Mouse (Mus musculus): Measurements from ENCODE around the gene Arpp21.

The Arpp21 gene

DNA sequence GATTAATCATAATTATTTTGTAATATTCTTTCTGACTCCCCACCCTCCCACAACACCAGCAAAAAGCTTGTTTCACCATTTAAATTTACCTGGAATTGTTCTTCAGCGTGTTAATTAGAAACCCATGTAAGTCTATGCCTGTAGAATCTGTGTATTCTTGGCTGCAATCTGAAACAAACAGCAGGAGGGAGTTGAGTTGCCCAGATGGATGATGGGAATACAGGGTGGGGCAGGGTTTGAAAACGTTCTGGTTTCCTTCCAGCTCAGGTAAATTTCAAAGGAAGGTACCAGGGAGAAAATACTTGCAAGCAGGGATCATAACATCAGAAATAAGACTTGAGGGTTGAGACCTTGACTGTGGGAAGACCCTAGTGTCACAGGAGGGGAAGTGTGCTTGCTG is 58.2 kb downstream of the Arpp21 start:
- no peak for DNase-seq

DNA sequence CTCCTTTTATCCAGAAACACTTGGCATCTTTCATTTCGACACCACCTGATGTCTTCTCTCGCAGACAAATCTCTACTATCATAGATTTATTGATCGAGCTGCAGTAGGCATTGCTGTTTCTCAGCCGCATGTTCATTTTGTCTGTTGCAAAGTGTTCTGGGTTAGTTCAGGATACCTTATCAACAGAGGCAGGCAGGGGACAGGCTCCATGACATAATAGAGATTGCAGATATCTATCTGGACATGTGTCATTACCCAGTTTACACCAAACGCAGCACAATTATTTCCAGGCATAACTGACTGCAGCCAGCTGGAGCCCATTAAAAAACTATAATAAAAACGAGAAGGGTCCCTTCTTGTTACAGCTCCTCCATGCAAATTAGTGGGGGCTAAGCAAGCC is 59.4 kb downstream of the Arpp21 start:
- no peak for DNase-seq

DNA sequence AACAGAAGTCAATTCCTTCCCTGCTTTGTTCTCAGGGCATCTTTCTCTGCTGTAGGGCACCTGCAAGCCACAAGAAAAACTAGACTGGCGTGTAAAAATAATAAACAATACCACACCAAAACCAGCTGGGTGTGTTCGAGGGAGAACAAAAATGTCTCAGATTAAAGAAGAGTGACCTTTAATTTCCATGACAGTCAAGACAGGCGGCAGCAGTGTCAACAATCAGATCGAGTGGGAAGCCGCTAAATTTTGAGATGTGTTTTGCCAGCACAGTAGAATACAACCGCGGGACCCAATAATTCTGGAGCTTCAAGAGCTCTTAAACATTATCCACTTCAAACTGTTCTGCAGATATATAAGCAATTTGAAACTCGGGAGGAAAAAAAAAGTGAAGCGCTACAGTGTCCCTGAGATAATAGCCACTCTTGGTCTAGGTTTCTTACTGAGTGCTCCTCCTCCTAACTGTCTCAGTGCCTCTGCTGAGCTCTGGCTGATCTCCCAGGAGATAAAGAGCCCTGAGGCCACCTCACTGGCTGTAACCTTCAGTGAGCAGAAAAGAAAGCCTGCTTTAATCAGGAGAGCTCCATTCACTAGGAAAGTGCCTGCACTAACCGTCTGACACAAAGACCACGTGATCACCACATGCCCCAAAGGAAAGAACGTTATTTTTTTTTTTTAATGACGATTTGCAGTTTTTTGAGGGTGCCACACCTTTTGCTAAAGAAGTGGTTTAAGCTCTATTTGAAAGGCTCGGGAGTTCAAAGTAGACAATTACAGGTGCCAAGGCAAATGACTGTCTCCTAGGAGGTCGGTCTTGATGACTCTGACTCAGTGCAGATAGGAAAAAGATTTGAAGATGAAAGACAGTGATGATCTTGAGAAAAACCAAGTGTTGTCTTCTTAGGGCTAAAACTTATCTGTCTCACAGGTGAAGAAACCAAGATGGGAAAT is 61.1 kb downstream of the Arpp21 start:
- DNase-seq = no peak

DNA sequence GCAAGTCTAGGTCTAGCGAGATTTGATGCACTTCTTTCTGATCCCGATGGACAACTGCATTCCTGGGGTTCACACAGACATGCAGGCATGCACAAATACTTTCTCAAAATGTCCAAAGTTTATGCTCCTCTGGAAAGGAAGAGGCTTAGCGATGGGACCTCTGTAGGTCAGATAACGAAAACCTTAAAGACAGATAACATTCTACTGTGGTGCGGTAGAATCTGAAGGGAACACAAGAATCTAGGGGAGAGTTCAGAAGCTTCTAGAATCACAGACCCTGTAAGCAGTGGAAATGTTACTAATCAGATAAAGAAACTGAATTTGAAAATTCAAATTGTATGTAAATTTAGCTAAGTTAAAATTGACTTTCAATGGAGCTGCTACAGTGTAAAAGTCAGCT is 62.0 kb downstream of the Arpp21 start:
- DNase-seq = no peak

DNA sequence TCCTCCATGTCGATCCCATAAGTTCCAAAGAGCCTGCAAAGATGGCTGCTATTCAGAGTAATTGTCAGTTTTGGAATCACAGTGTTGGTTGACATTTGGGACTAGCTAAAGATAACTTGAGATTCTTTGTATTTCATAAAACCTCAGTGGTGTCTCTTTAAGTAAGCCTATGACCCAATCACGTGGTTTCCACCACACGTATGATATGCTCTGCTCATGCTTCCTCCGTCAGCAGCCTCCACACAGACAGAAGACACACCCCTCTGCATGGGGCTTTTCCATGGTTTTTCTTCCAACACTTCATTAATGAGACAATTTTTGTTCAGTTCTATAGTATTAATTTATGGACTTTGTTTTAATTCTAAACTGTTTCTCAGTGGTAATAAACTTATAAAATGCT is 71.1 kb downstream of the Arpp21 start:
- DNase-seq = no peak

DNA sequence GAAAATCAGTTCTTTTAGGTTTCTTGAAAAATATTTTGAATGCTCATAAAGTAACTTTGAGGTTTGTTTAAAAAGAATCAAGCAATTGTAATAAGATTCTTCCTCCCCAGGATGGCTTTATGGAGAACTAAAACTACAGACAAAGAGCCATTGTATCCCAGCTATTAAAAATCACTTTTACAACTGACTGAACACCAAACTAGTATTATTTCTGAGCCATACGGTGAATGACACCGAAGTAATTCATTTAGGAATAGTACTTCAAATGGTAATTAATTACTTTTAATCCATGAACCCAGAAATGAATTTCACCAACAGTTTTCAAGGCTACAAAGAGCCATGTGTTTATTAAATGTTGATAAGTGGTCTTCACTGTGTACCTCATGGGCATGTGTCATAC is 74.8 kb downstream of the Arpp21 start:
- no peak for DNase-seq

DNA sequence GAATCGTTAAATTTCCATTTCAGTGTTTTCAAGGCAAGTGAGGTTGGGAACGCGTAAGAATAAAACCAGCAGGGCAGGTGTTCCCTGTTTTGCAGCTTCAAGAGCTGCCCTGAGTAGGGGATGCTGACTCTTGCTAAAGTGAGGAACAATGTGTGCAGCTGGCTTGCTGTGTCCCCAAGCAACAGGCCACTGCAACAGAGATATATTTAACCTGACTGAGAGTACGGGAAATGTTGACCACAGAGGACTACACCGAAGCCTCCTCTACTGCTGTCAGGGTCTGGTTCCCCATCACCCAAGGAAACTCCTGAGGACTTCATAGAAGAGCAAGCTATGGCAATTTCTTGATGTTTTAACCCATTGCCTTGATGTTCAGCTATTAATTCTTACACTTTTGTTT is 81.8 kb downstream of the Arpp21 start:
- no peak for DNase-seq

DNA sequence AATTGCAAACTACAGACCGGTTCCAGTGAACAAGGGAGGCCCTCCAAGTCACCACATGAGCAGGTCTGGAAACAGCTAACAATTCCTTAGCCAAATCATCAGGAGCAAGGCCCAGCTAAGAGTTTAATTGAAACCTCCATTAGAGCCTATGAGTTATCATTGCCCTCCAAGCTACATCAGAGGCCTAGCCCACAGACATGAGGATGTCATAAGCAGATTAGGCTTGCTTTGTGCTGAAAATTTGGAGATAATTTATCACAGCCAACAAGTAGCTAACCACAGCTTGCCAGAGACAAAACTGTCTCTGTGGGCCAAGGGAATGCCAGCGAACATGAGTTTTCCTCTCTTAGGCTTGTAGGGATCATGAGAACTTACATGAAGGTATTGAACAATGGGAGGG is 83.0 kb downstream of the Arpp21 start:
- no peak for DNase-seq

DNA sequence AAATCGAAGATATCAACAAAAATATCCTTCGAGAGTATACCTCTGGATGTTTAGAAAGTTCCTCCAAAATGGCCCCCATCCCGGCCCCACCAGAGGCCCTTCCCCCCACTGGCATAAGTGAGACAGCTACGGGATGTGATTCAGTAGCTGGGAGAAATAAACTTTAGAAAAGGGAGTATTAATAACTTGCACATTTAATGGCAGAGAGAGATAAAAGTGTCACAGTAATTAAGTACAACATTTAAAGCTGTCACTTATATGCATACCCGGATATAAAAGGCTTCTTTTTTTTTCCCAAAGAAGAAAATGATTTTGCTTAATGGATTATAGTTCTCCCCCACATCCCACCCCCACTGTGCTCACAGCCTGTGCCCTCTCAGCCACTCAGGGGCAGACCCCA is 84.6 kb downstream of the Arpp21 start:
- no peak for DNase-seq

DNA sequence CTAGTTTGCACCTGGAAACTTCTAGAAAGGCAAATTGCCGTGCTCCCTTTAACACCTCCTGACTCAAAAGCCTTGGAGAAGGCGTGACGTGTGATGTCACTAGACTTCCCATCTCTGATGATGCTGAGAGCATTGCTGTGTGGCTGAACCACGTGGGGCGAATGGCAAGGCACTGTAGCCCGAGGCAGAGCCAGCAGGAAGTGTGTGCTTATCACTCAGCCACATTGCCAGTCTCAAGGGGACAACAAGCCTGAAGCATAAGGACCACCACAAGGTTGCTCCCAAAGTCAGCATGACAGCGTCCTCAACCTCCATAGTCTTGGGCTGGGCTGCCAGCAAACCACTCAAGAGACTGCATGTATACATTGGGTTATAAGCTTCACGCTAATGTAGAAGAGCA is 95.1 kb downstream of the Arpp21 start:
- DNase-seq = no peak

DNA sequence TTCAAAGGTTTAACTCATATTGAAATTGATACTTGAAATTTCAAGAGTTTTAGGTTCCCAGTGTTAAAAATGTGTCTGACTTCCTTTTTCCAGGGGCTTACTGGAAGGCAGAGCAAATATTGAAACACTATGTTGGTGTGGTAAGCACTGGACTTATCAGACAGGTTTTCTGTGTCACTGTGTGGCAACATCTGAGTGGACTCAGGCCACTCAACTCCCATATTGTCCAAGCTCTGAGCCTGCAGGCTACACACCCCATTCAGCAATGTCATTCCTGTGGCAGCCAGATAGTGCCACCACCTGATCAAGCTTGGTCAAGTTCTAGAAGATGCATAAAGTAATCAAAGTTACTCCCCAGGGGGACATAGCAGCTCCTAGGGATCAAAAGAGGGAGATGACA is 97.9 kb downstream of the Arpp21 start:
- no peak for DNase-seq

DNA sequence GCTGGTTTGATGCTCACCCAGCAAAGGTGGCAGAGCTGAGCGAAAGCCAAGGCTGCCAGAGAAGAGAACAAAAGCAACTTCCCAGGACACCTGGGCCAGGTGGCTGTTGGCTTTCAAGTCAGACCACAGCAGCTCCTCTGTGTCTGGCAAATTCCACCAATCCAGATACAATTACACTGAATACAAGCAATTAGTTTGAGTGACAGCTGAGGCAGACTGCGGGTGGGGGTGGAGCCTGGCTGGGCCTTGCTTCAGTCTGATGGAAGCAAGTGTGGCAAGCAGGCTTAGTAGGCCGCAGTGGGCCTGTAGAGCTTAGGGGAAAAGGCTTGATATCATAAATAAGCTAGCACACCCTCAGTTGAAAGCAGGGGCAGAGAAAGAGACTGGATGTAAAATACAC is 104.9 kb downstream of the Arpp21 start:
- no peak for DNase-seq

DNA sequence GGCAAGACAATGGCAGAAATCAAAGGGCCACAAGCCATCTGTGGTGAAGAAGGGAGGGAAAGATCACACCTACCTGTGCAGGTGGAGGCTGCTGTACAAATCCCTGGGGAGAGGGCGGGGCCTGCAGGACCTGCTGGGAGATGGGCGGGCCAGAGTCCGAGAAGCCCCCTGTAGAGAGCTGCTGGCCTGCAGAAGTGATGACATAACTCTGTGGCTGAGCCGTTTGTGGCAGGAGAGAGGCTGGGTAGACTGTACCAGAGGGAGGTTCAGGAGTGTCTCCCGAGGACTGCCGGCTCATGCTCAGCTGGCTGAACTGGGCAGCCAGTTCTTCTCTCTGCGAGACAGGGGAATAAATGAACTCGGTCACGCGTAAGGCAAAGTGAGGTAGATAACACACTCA is 111.1 kb downstream of the Arpp21 start:
- no peak for DNase-seq

DNA sequence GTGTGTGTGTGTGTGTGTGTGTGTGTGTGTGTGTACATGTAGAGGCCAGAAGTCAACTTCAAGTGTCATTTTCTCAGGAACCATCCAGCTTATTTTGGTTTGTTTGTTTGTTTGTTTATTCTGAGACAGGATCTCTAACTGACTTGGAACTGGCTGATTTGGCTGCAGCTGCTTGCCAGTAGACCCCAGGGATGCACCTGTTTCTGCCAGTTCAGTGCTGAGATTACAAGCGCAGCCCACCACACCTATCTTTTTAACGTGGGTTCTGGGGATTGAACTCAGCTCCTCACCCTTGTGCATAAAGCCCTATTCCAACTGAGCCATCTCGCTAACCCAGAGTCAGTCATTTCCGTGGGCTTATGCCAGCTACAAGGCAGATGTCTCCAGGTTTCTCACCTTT is 111.6 kb downstream of the Arpp21 start:
- DNase-seq = no peak

DNA sequence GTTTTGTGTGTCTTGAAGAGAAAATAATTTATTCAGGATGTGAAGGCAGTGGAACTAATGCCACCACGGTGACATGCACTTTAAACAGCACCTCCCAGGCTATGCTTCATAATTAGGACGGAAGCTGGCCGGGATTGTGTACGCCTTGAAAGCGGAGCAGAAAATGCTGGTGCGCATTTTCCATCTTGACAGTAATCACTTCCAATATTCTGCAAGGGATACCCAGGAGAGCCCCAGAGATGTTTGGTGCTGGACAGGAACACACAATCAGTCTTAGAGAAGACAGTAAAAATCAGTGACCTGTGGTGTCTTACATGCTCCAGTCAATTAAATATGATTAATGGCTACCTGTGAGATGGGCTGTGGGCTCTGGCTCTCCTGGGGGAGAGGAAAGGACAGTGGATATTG is 112.3 kb downstream of the Arpp21 start:
- DNase-seq = no peak

DNA sequence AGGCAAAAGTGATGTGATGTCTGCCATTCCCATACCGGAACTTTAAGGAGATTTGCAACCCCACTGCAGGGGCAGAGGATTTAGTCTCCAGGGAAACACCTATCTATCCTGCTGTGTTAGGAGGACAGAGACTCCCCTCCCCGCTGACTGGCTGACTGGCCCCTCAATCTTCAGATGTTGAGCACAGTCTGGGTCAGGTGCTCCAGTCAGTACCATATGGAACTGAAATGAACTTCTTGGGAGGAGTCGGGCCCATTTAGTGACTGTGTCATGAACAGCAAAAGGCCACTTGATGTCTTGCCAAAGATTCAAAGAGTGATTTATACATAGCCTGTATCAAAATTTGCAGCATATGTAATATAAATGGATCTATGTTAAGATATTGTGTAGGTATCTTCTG is 116.2 kb downstream of the Arpp21 start:
- no peak for DNase-seq

DNA sequence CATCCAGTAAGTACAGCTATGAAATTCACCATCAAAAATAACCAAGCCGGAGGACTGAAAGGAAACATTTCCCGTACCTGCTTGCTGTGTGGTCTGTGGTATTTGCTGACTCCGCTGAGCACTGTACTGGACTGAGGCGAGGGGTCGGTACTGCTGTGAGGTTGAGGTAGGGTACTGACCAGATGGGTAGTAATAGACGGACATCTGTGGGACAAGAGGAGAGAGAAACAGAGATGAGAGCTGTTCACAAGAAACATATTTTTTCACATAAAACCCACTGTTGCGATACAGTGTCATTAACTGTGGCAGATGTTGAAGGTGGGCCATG is 116.7 kb downstream of the Arpp21 start:
- no peak for DNase-seq

DNA sequence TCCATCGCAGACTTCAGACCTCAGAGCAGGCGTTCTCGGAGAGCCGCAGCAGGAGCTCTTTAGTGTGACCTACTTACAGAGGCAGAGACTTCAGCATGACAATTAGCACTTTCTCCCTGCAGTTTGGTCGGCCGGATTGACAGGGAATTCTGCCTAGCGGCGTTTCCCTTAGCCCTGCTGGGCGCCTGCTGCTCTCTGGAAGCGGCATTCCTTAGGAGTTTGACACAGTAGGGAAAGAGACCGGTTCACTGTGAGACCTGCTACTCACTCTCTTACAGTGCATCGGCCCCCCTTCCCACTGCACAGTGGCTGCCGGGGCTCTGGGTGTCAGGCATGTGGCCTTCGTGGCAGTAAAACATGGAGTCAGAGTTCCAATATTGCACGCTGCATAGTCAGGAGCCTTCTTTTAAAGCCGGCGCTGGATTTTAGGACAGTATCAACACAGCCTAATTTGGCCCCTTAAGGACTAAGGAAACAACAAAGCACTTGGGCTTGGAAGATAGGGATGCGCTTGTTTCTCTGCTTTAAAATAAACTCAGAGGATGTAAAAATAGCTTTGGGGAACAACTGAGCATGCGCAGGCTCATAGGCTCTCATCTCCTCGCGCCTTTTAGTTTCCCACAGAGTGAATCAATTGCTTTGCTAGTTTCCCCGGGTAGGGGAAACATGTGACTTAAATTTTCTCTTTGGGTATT is 117.2 kb downstream of the Arpp21 start:
- no peak for DNase-seq

DNA sequence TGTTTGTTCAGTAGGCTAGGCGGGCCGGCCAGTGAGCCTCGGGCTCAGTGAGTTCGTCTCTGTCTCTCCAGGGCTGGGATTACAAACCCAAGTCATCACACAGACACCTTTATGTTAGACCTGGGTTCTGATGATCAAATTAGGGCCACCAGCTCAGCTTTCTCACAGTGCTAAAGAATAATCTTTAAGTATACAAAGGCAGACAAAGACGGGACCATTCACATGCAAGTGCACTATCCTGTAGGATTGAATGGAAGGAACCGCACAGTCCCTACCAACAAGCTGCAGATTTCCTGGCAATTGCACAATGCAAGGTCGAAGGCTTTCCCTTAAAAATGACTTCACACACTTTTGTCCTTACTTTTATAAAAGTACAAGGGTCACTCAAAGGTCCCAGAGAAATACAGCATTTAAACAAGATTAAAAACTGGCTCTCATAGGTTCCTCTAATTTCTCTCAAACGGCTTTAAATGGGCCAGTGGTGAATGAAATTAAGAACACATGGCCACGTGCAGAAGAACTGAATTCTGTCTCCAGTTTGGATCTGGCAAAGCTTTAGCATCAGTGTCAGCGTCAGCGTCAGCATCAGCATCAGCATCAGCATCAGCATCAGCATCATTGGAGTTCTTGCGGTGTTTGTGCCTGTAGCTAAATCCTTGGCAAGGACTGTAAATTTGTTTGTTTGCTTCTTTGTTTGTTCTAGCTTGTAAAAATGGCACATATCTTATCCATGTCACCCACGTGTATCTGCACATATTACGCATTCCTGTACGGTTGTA is 117.9 kb downstream of the Arpp21 start:
- no peak for DNase-seq

DNA sequence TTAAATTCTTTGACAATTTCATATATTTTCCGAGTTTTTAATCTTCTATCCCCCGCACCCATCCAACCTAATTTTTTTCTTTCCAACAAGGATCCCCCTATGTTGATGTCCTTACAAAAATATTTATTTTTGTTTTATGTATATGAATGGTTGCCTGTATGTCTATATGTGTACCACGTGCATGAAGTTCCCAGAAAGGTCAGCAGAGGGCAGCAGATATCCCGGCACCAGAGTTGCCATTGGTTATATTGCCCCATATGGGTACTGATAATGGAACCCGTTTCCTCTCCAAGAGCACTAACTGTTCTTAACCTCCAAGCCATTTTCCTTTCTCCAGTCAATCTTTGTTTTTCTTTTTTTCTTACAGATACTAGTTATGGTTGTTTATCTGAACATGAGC is 124.1 kb downstream of the Arpp21 start:
- no peak for DNase-seq

DNA sequence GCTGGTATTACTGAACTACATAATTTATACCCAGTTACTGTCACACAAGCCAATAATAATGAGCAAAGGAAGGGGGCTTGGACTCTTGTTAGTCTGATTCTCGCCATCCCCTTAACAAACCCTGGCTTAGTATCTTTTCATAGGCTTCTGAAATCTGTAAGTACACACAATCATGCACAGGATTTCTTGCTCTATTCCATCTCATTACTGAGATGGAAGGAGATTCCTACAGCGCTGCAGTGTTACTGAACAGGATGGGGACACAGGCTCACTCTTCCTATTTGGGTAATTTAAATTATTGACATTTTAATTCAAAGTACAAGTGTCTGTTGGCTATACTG is 132.9 kb downstream of the Arpp21 start:
- DNase-seq = no peak

DNA sequence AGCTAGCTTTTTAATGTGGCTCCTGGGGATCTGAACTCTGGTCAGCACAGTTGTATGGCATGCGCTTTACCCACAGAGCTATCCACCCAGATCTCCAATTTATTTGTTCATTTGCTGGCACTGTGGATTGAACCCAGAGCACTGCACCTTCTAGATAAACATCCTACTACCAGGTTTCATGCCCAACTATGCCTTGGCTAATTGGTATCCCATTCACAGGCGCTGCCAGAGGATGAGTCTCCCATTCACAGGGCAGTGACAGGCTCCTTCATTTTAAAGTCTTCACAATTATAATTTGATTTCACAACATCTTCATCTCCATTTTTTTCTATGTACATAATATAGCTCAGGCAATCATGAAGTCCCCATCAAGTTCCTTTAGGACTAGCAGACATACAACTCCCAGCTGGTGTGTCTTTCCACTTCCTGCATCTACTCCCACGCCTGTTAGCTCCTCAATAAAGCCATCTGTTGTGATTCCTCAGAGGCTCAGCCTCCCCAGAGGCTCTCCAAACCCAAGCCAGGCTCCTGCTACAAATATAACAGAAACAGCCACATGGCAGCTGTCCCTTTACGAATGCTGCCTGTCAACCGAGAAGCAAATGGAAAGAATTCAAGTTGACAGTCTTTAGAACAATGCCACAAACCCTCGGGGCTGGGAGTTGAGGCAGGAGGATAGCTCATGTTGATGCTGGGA is 133.4 kb downstream of the Arpp21 start:
- DNase-seq = no peak
